Mouse (Mus musculus) hematopoietic stem cell, adult 5-6 weeks (primary cell): ENCODE data around the gene Tnfsf15. TPM values are rescaled to one million over a fixed set of nuclear protein-coding genes. Genes with fewer than 3 reads are reported as not detected.

ENCODE experiments used
- ATAC-seq, 2 experiments: fragments of 125-278 bp in 1 of 2; replicated peaks in 1 of 2; 2 replicates each; pipeline ENCODE4 v1.8.0; 2016 to 2017; ENCODE audit warnings: inconsistent platforms in 2 of 2, mild to moderate bottlenecking in 2 of 2, moderate number of reproducible peaks in 2 of 2, low read depth in 1 of 2, moderate TSS enrichment in 1 of 2; ENCODE audit not compliant: low FRiP score in 2 of 2, poor library complexity in 2 of 2, severe bottlenecking in 2 of 2, insufficient read depth in 1 of 2, low TSS enrichment in 1 of 2
- total RNA-seq: library from RNA; stranded (forward); fragments of 172-1452, 232-1000 nt; gene quantifications from 2 replicates; pipeline ENCODE4 v1.2.3, GENCODE M21; 2017

Gene Tnfsf15
- total RNA-seq, 1 experiment from 2014 or later: not detected

- ATAC-seq: no peak
These were observed 3.3 kb upstream of the Tnfsf15 start for GRCm38 (mm10) chr4:63748061-63748730.

DNA sequence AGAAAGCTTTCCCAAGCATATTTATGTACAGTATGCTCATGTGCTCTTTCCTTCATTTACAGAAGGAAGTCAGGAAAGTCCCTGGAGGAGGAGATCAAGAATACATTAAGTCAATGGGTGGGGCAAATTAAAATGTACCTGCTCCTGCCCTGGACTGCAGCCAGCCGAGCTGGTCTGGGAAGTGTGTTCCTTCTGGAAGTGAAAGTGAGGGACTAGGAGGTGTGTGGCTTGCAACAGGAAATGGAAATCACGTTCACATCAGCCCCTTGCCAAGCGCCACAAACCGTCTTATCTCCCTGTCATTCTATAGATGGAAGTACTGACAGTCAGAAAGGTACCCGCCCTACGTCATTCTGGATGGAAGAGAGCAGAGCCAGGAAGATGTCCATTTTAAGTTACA lies 358 bp upstream of the Tnfsf15 start:
- peak in 1 of 2 experiments; percentile 21; a peak in 1 of 4 replicates for ATAC-seq

DNA sequence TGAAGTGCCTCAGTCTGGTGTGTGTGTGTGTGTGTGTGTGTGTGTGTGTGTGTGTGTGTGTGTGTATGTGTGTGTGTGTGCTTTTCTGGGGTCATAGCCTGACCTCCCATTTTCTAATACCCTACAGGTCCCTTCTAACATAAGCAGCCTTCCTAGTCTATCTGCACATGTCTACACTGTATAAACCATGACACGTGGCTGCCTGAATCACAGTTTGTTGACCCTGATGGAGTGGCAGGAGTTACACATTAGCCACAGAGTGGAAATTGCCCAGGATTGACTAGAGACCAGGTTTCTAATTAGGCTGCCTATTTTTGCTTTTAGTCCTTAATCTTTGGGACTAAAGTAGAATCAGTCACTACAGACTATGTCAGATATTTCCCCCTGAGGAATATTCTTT lies 1.3 kb downstream of the Tnfsf15 start:
- ATAC-seq: no peak

DNA sequence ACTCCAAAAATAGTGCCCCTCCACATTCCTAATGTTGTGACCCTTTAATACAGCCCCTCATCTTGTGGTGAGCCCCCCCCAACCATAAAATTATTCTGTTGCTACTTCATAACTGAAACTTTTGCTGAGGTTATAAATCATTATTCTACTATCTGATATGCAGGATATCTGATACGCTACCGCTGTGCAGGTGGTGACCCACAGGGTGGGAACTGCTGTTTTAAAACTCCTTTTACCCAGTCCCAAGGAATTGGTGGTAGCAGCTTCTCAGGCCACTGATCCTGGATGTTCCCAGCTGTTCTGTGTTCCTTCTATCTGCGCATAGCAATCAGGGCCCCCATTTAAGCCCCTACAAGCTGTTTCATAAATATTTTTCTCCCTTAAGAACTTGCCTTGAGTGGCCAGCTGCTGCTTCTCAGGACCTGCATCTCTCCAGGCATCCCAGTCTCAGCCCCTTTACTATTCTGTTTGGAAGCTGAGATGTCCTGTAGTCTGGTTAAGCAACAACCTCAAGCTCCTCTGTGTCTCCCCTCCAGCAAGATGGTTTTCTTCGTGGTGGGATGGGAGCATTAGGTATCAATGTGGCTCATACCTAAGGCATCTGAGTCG lies 2.0 kb downstream of the Tnfsf15 start:
- ATAC-seq: no peak

GRCm38 (mm10) chr4:63742101-63742500 lies 2.8 kb downstream of the Tnfsf15 start:
- no peak for ATAC-seq

DNA sequence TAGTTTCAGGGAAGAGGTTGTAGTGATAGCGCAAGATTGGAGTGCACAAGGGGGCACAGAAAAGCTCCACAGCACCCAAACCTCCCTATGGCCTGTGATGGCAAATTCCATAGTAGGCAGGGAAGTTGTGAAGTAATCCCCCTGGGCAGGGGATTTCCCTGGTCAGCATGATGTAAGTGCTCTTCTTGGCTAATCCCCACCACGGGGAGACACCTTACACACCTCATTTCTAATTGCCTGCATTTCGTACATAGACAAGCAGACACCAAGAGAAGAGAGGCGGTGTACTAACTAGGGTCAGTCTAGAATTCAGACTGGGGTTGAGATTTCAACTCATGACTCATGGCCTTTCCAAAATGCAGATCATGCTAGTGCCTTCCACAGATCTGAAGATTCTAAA lies 4.2 kb downstream of the Tnfsf15 start:
- no peak for ATAC-seq

DNA sequence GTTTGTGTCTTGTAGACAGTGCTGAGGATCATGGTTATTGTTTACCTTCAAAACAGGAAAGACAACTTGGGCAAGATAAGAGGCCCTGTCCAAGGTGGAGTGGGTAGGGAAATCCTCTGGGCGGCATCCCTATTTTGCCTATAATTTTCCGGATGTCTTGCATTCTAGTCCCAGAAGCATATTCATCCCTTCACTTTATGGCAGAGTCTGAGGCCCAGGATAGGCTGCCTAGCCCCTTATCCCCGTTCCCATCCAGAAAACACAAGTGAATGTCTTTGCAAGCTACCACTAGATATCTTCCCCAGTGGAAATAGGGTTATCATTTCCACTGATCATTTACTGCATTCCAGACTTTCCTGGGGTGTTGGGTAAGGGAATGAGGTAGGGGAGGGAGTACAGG lies 4.9 kb downstream of the Tnfsf15 start:
- ATAC-seq: no peak

GRCm38 (mm10) chr4:63739524-63739923 lies 5.4 kb downstream of the Tnfsf15 start:
- peak; percentile 35 to 59; a peak in 3 of 4 replicates for ATAC-seq

- no peak for ATAC-seq
These were observed 6.4 kb downstream of the Tnfsf15 start for GRCm38 (mm10) chr4:63738364-63738997.

DNA sequence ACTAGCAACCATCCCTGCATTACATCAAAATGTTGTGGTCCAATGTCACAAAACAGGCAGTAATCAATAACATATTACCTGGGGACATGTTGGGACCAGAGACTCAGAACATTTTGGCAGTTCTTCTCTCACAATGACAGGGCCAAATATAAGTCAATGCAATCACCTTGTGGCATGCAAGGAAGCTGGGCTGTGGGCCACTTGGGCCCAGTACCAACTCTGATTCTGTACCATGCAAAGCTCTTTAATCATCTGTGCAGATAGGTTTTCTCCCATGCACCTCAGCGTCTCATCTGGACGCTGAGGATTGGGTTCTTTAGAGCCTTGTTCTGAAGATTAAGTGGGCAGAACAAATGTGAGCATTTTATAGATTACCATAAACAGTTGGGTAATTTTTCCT lies 13.6 kb downstream of the Tnfsf15 start:
- ATAC-seq: no peak

DNA sequence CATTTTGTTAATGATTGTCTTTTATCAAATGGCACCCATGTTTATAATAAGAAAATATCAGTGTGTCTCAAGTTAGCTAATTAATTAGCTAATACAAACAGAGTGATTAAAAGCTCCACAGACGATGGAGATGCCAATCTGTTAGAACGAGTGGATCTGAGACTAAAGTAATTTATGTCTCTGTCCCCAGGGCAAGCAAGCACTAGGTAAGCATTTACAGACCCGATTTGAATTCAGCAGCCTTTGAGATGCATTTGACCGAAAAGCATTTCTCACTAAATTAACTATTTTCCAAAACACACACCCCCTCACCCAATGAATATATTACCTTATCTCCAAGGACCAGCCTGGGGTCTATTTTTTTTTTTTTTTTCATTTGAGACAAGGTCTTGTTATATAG lies 18.2 kb downstream of the Tnfsf15 start:
- ATAC-seq: no peak

DNA sequence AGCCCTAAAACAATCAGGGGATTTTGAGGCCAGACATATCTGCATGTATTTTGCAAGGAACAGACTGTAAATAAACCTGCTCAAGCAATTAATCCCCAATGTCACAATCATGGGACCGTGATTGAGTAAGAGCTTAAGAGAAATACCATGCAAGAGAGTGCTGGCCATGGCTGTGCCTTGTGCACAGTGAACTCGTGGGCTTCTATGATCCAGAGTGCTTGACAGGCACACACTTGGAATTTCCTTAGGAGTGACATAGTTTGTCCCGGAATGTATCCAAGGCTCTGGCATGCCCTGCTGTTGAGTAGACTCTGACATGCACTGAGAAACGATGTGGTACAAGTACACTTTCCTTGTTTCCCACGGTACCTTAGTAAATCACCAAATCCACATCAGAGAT lies 18.9 kb downstream of the Tnfsf15 start:
- ATAC-seq: no peak

GRCm38 (mm10) chr4:63717922-63718643 lies 26.8 kb downstream of the Tnfsf15 start:
- ATAC-seq: no peak

DNA sequence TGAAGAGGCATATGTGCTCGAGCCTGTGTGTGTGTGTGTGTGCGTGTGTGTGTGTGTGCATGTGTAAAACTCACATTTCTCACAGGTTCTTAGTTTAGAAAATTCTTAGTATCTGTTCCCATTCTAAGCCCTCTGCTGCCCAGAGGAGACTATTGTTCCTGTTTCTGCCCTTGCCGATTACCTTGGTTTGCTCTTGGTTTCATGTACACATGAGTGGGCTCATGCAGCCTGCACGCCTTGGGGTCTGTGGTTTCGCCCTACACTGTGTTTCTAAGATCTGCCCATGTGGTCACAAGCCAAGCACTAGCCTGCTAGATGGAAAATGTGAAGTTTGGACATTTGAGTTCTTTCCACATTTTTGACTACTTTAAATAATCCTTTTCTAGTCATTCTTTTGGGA lies 33.0 kb downstream of the Tnfsf15 start:
- peak; percentile 49 to 72 for ATAC-seq

DNA sequence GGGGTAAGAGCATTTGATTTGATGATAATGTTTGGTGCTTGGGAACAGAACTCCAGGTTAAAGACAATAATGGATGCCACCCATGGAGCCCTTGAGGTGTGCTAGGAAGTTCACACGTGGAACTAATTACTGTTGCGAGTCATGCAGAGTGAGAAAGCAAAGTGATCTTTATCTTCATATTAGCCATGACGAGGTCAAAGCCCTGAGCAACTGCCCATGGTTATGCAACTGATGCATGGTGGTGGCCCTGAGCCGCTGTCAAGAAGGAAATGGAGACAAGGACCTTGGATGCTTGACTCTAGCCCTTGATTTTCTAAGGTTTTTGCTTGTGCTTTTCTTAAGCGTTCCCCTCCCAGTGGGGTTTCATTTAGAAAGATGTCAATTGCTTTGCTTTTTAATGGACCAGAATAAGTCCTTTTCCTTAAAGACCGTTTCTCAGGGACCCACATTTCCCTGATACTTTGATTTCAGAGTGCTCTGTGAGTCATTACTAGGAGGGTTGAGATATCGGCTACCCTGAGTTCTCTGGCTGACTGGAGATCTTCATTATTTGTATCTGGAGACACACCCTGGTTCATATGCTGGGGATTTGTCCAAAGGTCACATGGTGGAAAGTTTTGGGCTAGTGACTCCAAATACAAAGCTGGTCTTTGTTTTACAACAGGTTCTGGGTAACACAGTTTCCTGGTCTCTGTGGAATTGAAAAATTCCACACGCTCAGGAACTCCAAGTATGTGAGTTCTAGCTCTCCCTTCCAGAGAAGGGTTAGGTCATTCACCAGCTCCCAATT lies 34.3 kb downstream of the Tnfsf15 start:
- no peak for ATAC-seq

DNA sequence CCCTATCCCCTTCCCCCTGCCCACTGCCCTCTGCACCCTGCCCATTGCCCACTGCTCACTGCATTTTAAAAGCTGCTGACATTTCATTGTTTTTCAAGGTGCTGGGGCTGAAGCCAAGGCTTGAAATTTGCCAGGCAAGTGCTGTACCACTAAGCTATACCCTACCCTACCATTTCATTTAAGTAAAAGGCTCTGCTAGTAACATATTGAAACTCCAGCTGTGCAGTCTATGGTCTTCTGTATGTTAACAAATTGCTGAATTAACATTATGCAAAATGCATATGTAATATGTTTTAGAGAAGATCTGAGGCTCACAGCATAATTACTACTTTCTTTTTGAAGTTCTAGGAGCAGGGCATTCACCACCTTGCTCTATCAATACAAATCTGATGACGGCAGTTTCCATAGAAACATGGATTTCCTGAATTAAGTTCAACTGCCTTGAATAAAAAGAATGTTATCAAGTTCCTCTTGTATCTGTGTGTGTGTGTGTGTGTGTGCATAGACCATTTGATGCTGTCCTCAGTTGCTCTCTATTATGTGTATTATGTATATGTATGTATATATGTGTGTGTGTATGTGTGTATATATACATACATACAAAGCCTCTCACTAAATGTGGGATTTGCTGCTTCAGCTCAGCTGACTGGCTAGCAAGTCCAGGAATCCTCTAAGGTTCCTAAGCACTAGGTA lies 38.5 kb downstream of the Tnfsf15 start:
- no peak for ATAC-seq

- ATAC-seq: no peak
These were observed 40.7 kb downstream of the Tnfsf15 start for GRCm38 (mm10) chr4:63704232-63704631.
